Mouse (Mus musculus) bone marrow macrophage, adult 2 months (primary cell): Measurements from ENCODE around the gene Ccl6.

Experiments used
- CTCF ChIP-seq: IDR thresholded peaks from 2 replicates; pipeline ENCODE4 v1.5.1; 2012; ENCODE audit warnings: low read depth, mild to moderate bottlenecking, low read length, moderate library complexity
- POLR2A ChIP-seq: IDR thresholded peaks from 2 replicates; pipeline ENCODE4 v1.6.1; 2012; ENCODE audit warnings: mild to moderate bottlenecking, low read depth, low read length, borderline replicate concordance

- TF ChIP-seq CTCF, result no peak
- TF ChIP-seq POLR2A, result no peak
These were observed 12.1 kb downstream of the Ccl6 start for GRCm38 (mm10) chr11:83580699-83581232.
